Mouse (Mus musculus) bone marrow macrophage, adult 2 months (primary cell): ENCODE results near the gene Iqca.

Experiments
- CTCF ChIP-seq: IDR thresholded peaks from 2 replicates; pipeline ENCODE4 v1.5.1; 2012; ENCODE audit warnings: low read depth, mild to moderate bottlenecking, low read length, moderate library complexity
- POLR2A ChIP-seq: IDR thresholded peaks from 2 replicates; pipeline ENCODE4 v1.6.1; 2012; ENCODE audit warnings: mild to moderate bottlenecking, low read depth, low read length, borderline replicate concordance

DNA sequence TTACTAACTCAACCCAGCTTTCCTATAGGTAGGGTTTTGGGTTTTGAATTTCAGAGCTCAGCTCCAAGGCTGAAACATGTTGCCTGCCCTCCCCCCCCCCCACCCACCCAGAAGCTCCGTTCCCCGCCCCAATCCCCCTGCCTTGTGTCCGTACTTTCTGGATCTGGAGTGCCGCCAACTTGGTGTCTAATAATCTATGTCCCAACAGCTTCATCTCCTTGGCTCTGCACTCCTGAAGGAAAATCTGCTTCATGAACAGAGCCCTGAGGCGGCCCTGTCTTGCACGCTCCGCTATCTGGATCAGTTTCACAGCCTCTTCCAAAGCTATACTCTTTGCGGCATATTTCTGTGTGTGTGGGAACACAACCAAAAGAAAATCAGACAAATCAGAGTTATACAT, 13.5 kb downstream of the Iqca start:
- TF ChIP-seq CTCF = no peak
- TF ChIP-seq POLR2A = no peak
